Mouse (Mus musculus) kidney, embryonic 16.5 days (tissue): ENCODE measurements around the gene Gm42742. TPM values are rescaled to one million over a fixed set of nuclear protein-coding genes. Genes with fewer than 3 reads are reported as not detected.

Source experiments
- ATAC-seq: fragments of 200-750 bp; cut with Nextera tagmentation; 2 replicates; pipeline ENCODE4 v1.8.0; 2017; ENCODE audit warnings: moderate TSS enrichment; ENCODE audit not compliant: low FRiP score, low TSS enrichment
- H3K27ac ChIP-seq: fragments of 300-500 bp; sonication (generic); 2 replicates; pipeline ENCODE4 v1.5.1; 2014; ENCODE audit warnings: low read length
- H3K27me3 ChIP-seq: fragments of 300-500 bp; sonication (generic); 2 replicates; pipeline ENCODE4 v1.6.1; 2014; ENCODE audit warnings: low read length, control low read depth, mixed read lengths; ENCODE audit not compliant: insufficient read depth
- H3K36me3 ChIP-seq: fragments of 300-500 bp; sonication (generic); 2 replicates; pipeline ENCODE4 v1.6.1; 2014; ENCODE audit warnings: low read length, control low read depth, mixed read lengths; ENCODE audit not compliant: insufficient read depth
- H3K4me1 ChIP-seq: fragments of 300-500 bp; sonication (generic); 2 replicates; pipeline ENCODE4 v1.6.1; 2014; ENCODE audit warnings: low read length, control low read depth, mixed read lengths; ENCODE audit not compliant: insufficient read depth
- H3K4me2 ChIP-seq: fragments of 300-500 bp; sonication (generic); replicated peaks from 2 replicates; pipeline ENCODE4 v1.6.1; 2014; ENCODE audit warnings: low read depth, low read length
- H3K4me3 ChIP-seq: fragments of 300-500 bp; sonication (generic); 2 replicates; pipeline ENCODE4 v1.5.1; 2014; ENCODE audit warnings: mild to moderate bottlenecking, low read length
- H3K9ac ChIP-seq: fragments of 300-500 bp; sonication (generic); replicated peaks from 2 replicates; pipeline ENCODE4 v1.6.1; 2014; ENCODE audit warnings: low read length
- H3K9me3 ChIP-seq: fragments of 300-500 bp; sonication (generic); 2 replicates; pipeline ENCODE4 v1.6.1; 2016; ENCODE audit warnings: low read length, control low read depth
- WGBS: fragments of 180-500 bp; shearing (Covaris S2); extraction: QIAGEN DNeasy Blood & Tissue Kit; methylation state at CpG from one replicate; pipeline ENCODE4 v1.1.7; 2014; 5-methylcytosine and 5-hydroxymethylcytosine counted together
- polyA plus RNA-seq: library from polyadenylated mRNA; unstranded; fragments of >200 nt; fragmentation: Nextera tagmentation; extraction: Ambion mirVana; gene quantifications from 2 replicates; pipeline ENCODE4 v1.2.1, GENCODE M21; 2015

Gm42742 gene
- polyA plus RNA-seq, 1 experiment from 2014 or later = 51.6 TPM

GRCm38 (mm10) chr7:127007313-127008024 lies 13.4 kb downstream of the Gm42742 start:
- Histone ChIP-seq H3K4me1 (peaks cover 16% of the 10 kb centered on the region), H3K27ac (no peak overlapping the region), H3K4me2 (no peak overlapping the region), H3K27me3 (no peaks in the 10 kb centered on the region), H3K36me3 (peaks cover 1% of the 10 kb centered on the region; the same call in 1 of the 2 replicates), H3K4me3 (no peak overlapping the region), H3K9me3 (no peaks in the 10 kb centered on the region), H3K9ac (no peak overlapping the region)
- ATAC-seq = no peak
- WGBS = 88% methylated on average over 6 of the region's 6 CpGs

- H3K36me3 ChIP-seq = no peaks in the 10 kb centered on the region
- no peaks in the 10 kb centered on the region for H3K27me3 ChIP-seq
- 79% methylated on average over 4 of the region's 4 CpGs for WGBS
- H3K9me3 ChIP-seq = no peaks in the 10 kb centered on the region
- no peak overlapping the region for H3K4me3 ChIP-seq
- peaks cover 12% of the 10 kb centered on the region for H3K4me1 ChIP-seq
- H3K27ac ChIP-seq = no peak overlapping the region
- H3K4me2 ChIP-seq = no peak overlapping the region
- no peak for ATAC-seq
- H3K9ac ChIP-seq = no peak overlapping the region
Measured at GRCm38 (mm10) chr7:127004122-127004875, 16.6 kb downstream of the Gm42742 start.

GRCm38 (mm10) chr7:127003620-127004019 lies 17.3 kb downstream of the Gm42742 start:
- 85% methylated on average over 5 of the region's 5 CpGs for WGBS
- no peak overlapping the region for H3K27ac ChIP-seq

GRCm38 (mm10) chr7:126999568-126999967 lies 21.3 kb downstream of the Gm42742 start:
- Histone ChIP-seq H3K9ac (no peak overlapping the region), H3K36me3 (0 out of 2 replicates have a peak, but pooled peaks cover 7% of the 10 kb centered on the region), H3K4me3 (no peak overlapping the region), H3K4me2 (no peak overlapping the region), H3K4me1 (no peaks in the 10 kb centered on the region), H3K27ac (no peak overlapping the region), H3K9me3 (no peaks in the 10 kb centered on the region), H3K27me3 (no peaks in the 10 kb centered on the region)
- no peak for ATAC-seq
- WGBS = 76% methylated on average over 10 of the region's 10 CpGs

More at GRCm38 (mm10) chr7:127003620-127004019, 17.3 kb downstream of the Gm42742 start:
- Histone ChIP-seq H3K4me3 (no peak overlapping the region), H3K4me1 (peaks cover 5% of the 10 kb centered on the region), H3K9ac (no peak overlapping the region), H3K9me3 (no peaks in the 10 kb centered on the region), H3K27me3 (no peaks in the 10 kb centered on the region), H3K36me3 (no peaks in the 10 kb centered on the region), H3K4me2 (no peak overlapping the region)
- no peak for ATAC-seq

GRCm38 (mm10) chr7:126996449-126996848 lies 24.4 kb downstream of the Gm42742 start:
- 80% methylated on average over 4 of the region's 4 CpGs for WGBS
- H3K27me3 ChIP-seq = no peaks in the 10 kb centered on the region
- ATAC-seq = no peak
- H3K4me2 ChIP-seq = no peak overlapping the region
- no peaks in the 10 kb centered on the region for H3K4me1 ChIP-seq
- no peak overlapping the region for H3K9ac ChIP-seq
- H3K36me3 ChIP-seq = 0 out of 2 replicates have a peak, but pooled peaks cover 7% of the 10 kb centered on the region
- no peak overlapping the region for H3K27ac ChIP-seq
- no peaks in the 10 kb centered on the region for H3K9me3 ChIP-seq
- H3K4me3 ChIP-seq = no peak overlapping the region

- Histone ChIP-seq H3K27me3 (no peaks in the 10 kb centered on the region), H3K36me3 (no peaks in the 10 kb centered on the region), H3K4me1 (no peaks in the 10 kb centered on the region), H3K27ac (no peak overlapping the region), H3K9me3 (no peaks in the 10 kb centered on the region), H3K4me2 (no peak overlapping the region), H3K4me3 (no peak overlapping the region), H3K9ac (no peak overlapping the region)
- no peak for ATAC-seq
- 74% methylated on average over 8 of the region's 8 CpGs for WGBS
Measured at GRCm38 (mm10) chr7:126988816-126989215, 32.1 kb downstream of the Gm42742 start.

GRCm38 (mm10) chr7:126986319-126986718 lies 34.6 kb downstream of the Gm42742 start:
- peak; percentile 62 for ATAC-seq
- no peaks in the 10 kb centered on the region for H3K9me3 ChIP-seq
- H3K4me1 ChIP-seq = no peaks in the 10 kb centered on the region
- H3K9ac ChIP-seq = no peak overlapping the region
- H3K4me2 ChIP-seq = no peak overlapping the region
- WGBS = 45% methylated on average over 9 of the region's 9 CpGs
- H3K27ac ChIP-seq = no peak overlapping the region
- no peak overlapping the region for H3K4me3 ChIP-seq
- H3K36me3 ChIP-seq = peaks cover 2% of the 10 kb centered on the region; the same call in 1 of the 2 replicates
- H3K27me3 ChIP-seq = no peaks in the 10 kb centered on the region

GRCm38 (mm10) chr7:126984667-126985444 lies 36.0 kb downstream of the Gm42742 start:
- 26% methylated on average over 10 of the region's 10 CpGs for WGBS
- H3K9me3 ChIP-seq = no peaks in the 10 kb centered on the region

GRCm38 (mm10) chr7:126983113-126983512 lies 37.8 kb downstream of the Gm42742 start:
- Histone ChIP-seq H3K9ac (no peak overlapping the region), H3K27ac (no peak overlapping the region), H3K27me3 (no peaks in the 10 kb centered on the region), H3K4me1 (no peaks in the 10 kb centered on the region), H3K4me3 (no peak overlapping the region), H3K36me3 (peaks cover 27% of the 10 kb centered on the region), H3K9me3 (no peaks in the 10 kb centered on the region), H3K4me2 (no peak overlapping the region)
- no peak for ATAC-seq
- 68% methylated on average over 7 of the region's 7 CpGs for WGBS

More at GRCm38 (mm10) chr7:126984667-126985444, 36.0 kb downstream of the Gm42742 start:
- H3K4me3 ChIP-seq = no peak overlapping the region
- peaks cover 10% of the 10 kb centered on the region; the same call in 1 of the 2 replicates for H3K36me3 ChIP-seq
- H3K4me2 ChIP-seq = no peak overlapping the region
- H3K27me3 ChIP-seq = no peaks in the 10 kb centered on the region
- H3K27ac ChIP-seq = no peak overlapping the region
- no peaks in the 10 kb centered on the region for H3K4me1 ChIP-seq
- ATAC-seq = no peak
- H3K9ac ChIP-seq = no peak overlapping the region
